In the genomic region with DNA sequence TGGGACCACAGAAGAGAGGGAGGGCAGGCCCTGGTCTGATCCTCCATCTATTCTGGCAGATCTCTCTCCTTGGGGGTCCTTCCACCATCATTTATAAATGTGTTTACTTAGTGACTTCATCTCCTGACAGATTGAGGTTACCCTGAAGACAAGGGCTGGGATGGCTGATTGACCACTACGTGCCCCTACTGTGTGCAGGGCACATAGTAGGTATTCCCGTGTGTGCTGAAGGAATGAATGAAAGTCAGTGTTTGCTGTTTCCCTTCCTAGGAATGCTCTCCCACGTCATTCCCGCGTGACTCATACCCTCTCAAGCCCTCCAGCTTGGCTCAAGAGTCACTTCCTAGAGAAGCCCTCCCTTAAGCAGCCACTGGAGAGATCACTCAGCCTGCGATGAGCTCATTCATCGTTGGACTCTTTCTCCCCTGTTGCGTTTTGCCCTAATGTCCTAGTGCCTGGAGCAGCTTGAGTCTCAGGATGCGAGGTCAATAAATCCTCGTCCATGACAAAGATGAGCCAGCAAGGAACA, we compare ENCODE assay signal across 26 mouse cellular contexts. TPM values are rescaled to one million over a fixed set of nuclear protein-coding genes. Genes with fewer than 3 reads are reported as not detected.
DNase-seq lines count a peak whose midpoint lies in the region; ATAC-seq and TF ChIP-seq lines count a peak whose summit lies in the region.
"Had no signal": no experiment of that assay in that cellular context is flagged by ENCODE, and none has a peak within 500 bp of the region (broad histone marks: within the 10 kb centered on the region; RNA-seq: fewer than 3 reads in every experiment).

No protein-coding gene starts in this region.

- POLR2A ChIA-PET in Patski (lab: Charles Lee): interaction anchor here (0.7 kb wide), 1 partner anchor 188 kb away, joined by 4 read pairs; no protein-coding TSS in a partner anchor

- no peak overlapping the region for H3K9ac ChIP-seq in lung, embryonic 14.5 days
- H3K9ac ChIP-seq: forebrain, embryonic 12.5 days; hindbrain, embryonic 15.5 days had no signal

- no peaks in the 10 kb centered on the region for H3K4me1 ChIP-seq in lung, embryonic 14.5 days (ENCODE audit: insufficient read depth)
- H3K4me1 ChIP-seq: embryonic facial prominence, embryonic 12.5 days; forebrain, embryonic 12.5 days; hindbrain, embryonic 15.5 days had no signal

- WGBS in lung, embryonic 14.5 days: 61% methylated on average over 10 of the region's 10 CpGs

- no peak for ATAC-seq in lung, embryonic 14.5 days (ENCODE audit: insufficient read depth)
- ATAC-seq in Patski: peak; percentile 45

- in situ Hi-C loops in Patski (cut with MboI; ENCODE audit: low pct_unique_long_range_greater_than_20kb): loop anchor here (25.0 kb wide), 1 partner anchor 535 kb away; no protein-coding TSS in a partner anchor

- no peaks in the 10 kb centered on the region for H3K36me3 ChIP-seq in lung, embryonic 14.5 days (ENCODE audit: insufficient read depth)
- H3K36me3 ChIP-seq: embryonic facial prominence, embryonic 12.5 days; forebrain, embryonic 12.5 days; G1E; heart, embryonic 10.5 days; hindbrain, embryonic 15.5 days had no signal

- H3K9me3 ChIP-seq in lung, embryonic 14.5 days (ENCODE audit: low read depth, low read length): no peaks in the 10 kb centered on the region
- H3K9me3 ChIP-seq: embryonic facial prominence, embryonic 12.5 days; forebrain, embryonic 12.5 days; G1E; heart, embryonic 10.5 days; hindbrain, embryonic 15.5 days had no signal

- no peaks in the 10 kb centered on the region for H3K27me3 ChIP-seq in lung, embryonic 14.5 days (ENCODE audit: insufficient read depth, low read length)
- no peaks in the 10 kb centered on the region for H3K27me3 ChIP-seq in Patski
- H3K27me3 ChIP-seq: embryonic facial prominence, embryonic 12.5 days; hindbrain, embryonic 15.5 days had no signal

- no peak overlapping the region for H3K4me3 ChIP-seq in lung, embryonic 14.5 days (ENCODE audit: low read depth, low read length)
- H3K4me3 ChIP-seq: embryonic facial prominence, embryonic 12.5 days; forebrain, embryonic 12.5 days; heart, embryonic 10.5 days; hindbrain, embryonic 15.5 days had no signal

- no peak overlapping the region for H3K4me2 ChIP-seq in lung, embryonic 14.5 days
- H3K4me2 ChIP-seq: embryonic facial prominence, embryonic 12.5 days; forebrain, embryonic 12.5 days; hindbrain, embryonic 15.5 days; midbrain, embryonic 11.5 days had no signal

- H3K27ac ChIP-seq in lung, embryonic 14.5 days (ENCODE audit: low read depth): no peak overlapping the region
- H3K27ac ChIP-seq: embryonic facial prominence, embryonic 12.5 days; forebrain, embryonic 12.5 days; heart, embryonic 10.5 days; hindbrain, embryonic 15.5 days had no signal

- peak; percentile 11 for DNase-seq in cerebellum, adult 11-12 months
- no peak for DNase-seq in cerebellum, adult 9-10 months
- peak; percentile 1 for DNase-seq in lung, embryonic 14.5 days
- DNase-seq in lung, postnatal 10 days: no peak
- no peak for DNase-seq in Patski (ENCODE audit: low read depth, low spot score)
- peak; percentile 36 for DNase-seq in skeletal muscle tissue, adult 2 months (ENCODE audit: low read depth, low spot score)
- no peak for DNase-seq in thymus, postnatal 14 days
- DNase-seq in embryo, embryonic 10 days (ENCODE audit: low spot score): no peak
- DNase-seq: adrenal gland, postnatal 25 days; cerebellum, postnatal 14 days; kidney, adult 2 months; kidney, postnatal 10 days; thymus, adult 2 months had no signal

- CTCF ChIA-PET in Patski (lab: Charles Lee): no interaction called here

- TF ChIP-seq CTCF in lung, embryonic 14.5 days (IDR thresholded peaks at IDR 0.05; ENCODE audit: low read depth): no peak
- no peak for TF ChIP-seq CTCF in Patski (IDR thresholded peaks at IDR 0.05)

RNA-seq across cellular contexts. Expression of gene Oas1d, which starts 38.0 kb away (rescaled TPM):
- polyA plus RNA-seq in lung, embryonic 14.5 days (2014; fragmentation: Nextera tagmentation; extraction: Ambion mirVana): not detected in 2 replicates
- not detected for polyA plus RNA-seq in Patski (2021)
- polyA plus RNA-seq: embryonic facial prominence, embryonic 12.5 days; forebrain, embryonic 12.5 days; G1E; gonadal fat pad, adult 2 months; heart, embryonic 10.5 days; hindbrain, embryonic 15.5 days; kidney, adult 2 months; limb, embryonic 11.5 days; liver, adult 2 months; liver, embryonic 16.5 days; midbrain, embryonic 11.5 days; stomach, embryonic 16.5 days; urinary bladder, adult 2 months had no signal

RNA-seq across cellular contexts. Expression of gene Oas1a, which starts 45.0 kb away (rescaled TPM):
- 1.4 and 1.8 TPM in 2 replicates for polyA plus RNA-seq in lung, embryonic 14.5 days (2014; fragmentation: Nextera tagmentation; extraction: Ambion mirVana)
- polyA plus RNA-seq in Patski (2021): 0.21 TPM

RNA-seq across cellular contexts. Expression of gene Rph3a, which starts 57.6 kb away (rescaled TPM):
- 0.09 TPM in 1 of 2 replicates, not detected in the other for polyA plus RNA-seq in lung, embryonic 14.5 days (2014; fragmentation: Nextera tagmentation; extraction: Ambion mirVana)
- not detected for polyA plus RNA-seq in Patski (2021)
- polyA plus RNA-seq: G1E; gonadal fat pad, adult 2 months; heart, embryonic 10.5 days; heart, embryonic 16.5 days; limb, embryonic 11.5 days; liver, adult 2 months; liver, embryonic 16.5 days had no signal

Comparison
In these comparisons a context has a peak if more than half of its experiments do, and no peak if none do; other contexts are left out.
1. DNase-seq: peak in cerebellum, adult 11-12 months (single experiment), lung, embryonic 14.5 days (single experiment) and skeletal muscle tissue, adult 2 months (single experiment); none in cerebellum, adult 9-10 months (single experiment), lung, postnatal 10 days (single experiment), Patski (single experiment), thymus, postnatal 14 days (single experiment) and embryo, embryonic 10 days (single experiment).